Mouse (Mus musculus): Measurements from ENCODE around the gene Grin3a. TPM values are rescaled to one million over a fixed set of nuclear protein-coding genes. Genes with fewer than 3 reads are reported as not detected.

Grin3a gene
- polyA plus RNA-seq (2012; rRNA removed), result 24.5 and 28.5 TPM in 2 replicates

DNA sequence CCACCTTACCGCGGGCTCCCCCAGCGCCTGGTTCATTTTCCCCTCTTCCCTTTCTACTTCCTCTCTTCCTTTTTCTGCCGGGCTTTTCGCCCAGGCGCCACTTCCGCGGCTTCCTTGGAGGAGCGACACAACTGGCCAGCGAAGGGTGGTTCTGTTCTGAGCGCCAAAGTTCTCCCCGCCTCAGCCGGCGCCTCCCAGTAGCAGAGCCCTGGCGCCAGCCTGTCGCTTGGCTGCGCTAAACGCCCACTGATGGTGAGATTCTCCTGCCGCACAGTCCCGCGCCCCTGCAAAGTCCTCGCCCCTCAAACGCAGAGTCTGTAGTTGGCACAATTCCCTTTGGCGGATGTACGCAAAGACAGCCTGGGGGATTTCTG, at the start of gene Grin3a:
TSS of gene Grin3a (minus strand) at position 133 of the 374 bp plus-strand sequence.

GRCm38 (mm10) chr4:49681812-49682211, 163.7 kb downstream of the Grin3a start, which contains the start of gene Ppp3r2:
Gene Ppp3r2 (minus strand): TSS chr4:49682024.

DNA sequence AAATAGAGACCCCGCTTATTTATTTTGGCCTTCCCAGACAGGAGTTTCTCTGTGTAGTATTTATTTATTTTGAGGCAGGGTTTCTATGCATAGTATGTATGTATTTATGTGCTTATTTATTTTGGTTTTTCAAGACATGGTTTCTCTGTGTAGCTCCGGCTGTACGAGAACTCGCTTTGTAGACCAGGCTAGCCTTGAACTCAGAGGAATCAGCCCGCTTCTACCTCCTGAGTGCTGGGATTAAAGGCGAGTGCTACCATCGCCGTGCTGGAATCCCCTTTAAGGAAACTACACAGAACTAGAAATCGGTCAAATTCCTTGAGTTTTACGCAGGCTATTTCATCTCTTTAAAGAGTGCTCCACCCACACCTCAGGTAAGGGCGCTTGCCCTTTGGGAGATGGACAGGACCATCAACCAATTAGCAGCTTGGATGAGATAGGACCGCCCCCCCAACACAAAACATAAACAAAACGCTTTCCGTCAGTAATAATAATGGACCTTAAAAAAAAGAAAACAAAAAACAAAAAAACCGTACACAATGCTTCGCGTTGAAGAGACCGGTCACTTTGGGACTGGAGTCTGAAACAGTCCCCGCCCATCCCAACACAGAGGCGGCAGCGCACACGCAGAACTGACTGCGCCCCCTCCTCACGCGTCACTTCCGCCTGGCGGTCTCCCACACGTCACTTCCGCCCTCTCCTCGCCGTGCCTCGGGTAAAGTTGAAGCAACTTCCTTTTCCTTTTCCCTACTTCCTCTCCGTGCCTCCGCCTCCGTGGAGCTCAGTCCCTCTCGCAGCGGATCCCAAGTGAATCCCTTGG, 214.0 kb downstream of the Grin3a start, which contains the start of gene Rnf20:
TSS of gene Rnf20 (plus strand) at position 688 of the 820 bp plus-strand sequence.

Other genes starting within 250 kb of the Grin3a start
- gene Tmem246, start 247.9 kb downstream of the Grin3a start, polyA plus RNA-seq (2012; rRNA removed), result 83.6 and 89.8 TPM in 2 replicates
- gene Rnf20, start 213.7 kb downstream of the Grin3a start, polyA plus RNA-seq (2012; rRNA removed), result 63.5 and 64.4 TPM in 2 replicates
- gene Ppp3r2, start 163.7 kb downstream of the Grin3a start, polyA plus RNA-seq (2012; rRNA removed), result 0.32 and 0.35 TPM in 2 replicates